8 mouse cellular contexts compared by ENCODE assay signal in genomic region chr13:54575489-54575888, GRCm38 (mm10). TPM values are rescaled to one million over a fixed set of nuclear protein-coding genes. Genes with fewer than 3 reads are reported as not detected.
A peak's percentile ranks its signal among the peaks of the same experiment; 100 is the strongest.
DNase-seq lines count a peak whose midpoint lies in the region; ATAC-seq and TF ChIP-seq lines count a peak whose summit lies in the region.

No protein-coding gene starts in this region.

- intact Hi-C loops in left cerebral cortex, postnatal 10 days (cut with DNase I) = no loop called here

- peak overlapping the region; percentile 73 for H3K4me3 ChIP-seq in cerebellum, adult 2 months (replicated peaks; ENCODE audit: insufficient read depth, low read depth, low read length)
- peak overlapping the region; percentile 82; the same call in 1 of the 2 replicates for H3K4me3 ChIP-seq in spleen, adult 2 months (ENCODE audit: extremely low read depth, insufficient read depth, insufficient read length)
- H3K4me3 ChIP-seq in intestine, embryonic 16.5 days (ENCODE audit: low read length) = peak overlapping the region; percentile 98
- peak overlapping the region; percentile 92 for H3K4me3 ChIP-seq in neural tube, embryonic 13.5 days

- no peaks in the 10 kb centered on the region for H3K9me3 ChIP-seq in intestine, embryonic 16.5 days (ENCODE audit: control insufficient read depth, low read length)
- no peaks in the 10 kb centered on the region for H3K9me3 ChIP-seq in neural tube, embryonic 13.5 days

- H3K36me3 ChIP-seq in spleen, adult 2 months (ENCODE audit: control insufficient read depth, insufficient read depth, low read length) = peaks cover under 1% of the 10 kb centered on the region; the same call in 1 of the 2 replicates
- H3K36me3 ChIP-seq in intestine, embryonic 16.5 days (ENCODE audit: control insufficient read depth, insufficient read depth, low read length) = peaks cover under 1% of the 10 kb centered on the region; the same call in 1 of the 2 replicates
- peaks cover 38% of the 10 kb centered on the region for H3K36me3 ChIP-seq in neural tube, embryonic 13.5 days

- no peaks in the 10 kb centered on the region for H3K27me3 ChIP-seq in cerebellum, adult 2 months (ENCODE audit: control insufficient read depth, insufficient read depth, low read length)
- no peaks in the 10 kb centered on the region for H3K27me3 ChIP-seq in spleen, adult 2 months (ENCODE audit: control insufficient read depth, insufficient read depth, low read length)
- no peaks in the 10 kb centered on the region for H3K27me3 ChIP-seq in intestine, embryonic 16.5 days (replicated peaks; ENCODE audit: control insufficient read depth, insufficient read depth, low read length)
- peaks cover 3% of the 10 kb centered on the region; the same call in 1 of the 2 replicates for H3K27me3 ChIP-seq in neural tube, embryonic 13.5 days

- TF ChIP-seq CTCF in cerebellum, adult 2 months (IDR thresholded peaks at IDR 0.05; ENCODE audit: borderline replicate concordance, insufficient read depth, low read depth, low read length) = no peak
- no peak for TF ChIP-seq CTCF in spleen, adult 2 months (IDR thresholded peaks at IDR 0.05; ENCODE audit: extremely low read depth, insufficient read depth, insufficient read length, insufficient replicate concordance)

- H3K4me1 ChIP-seq in cerebellum, adult 2 months (ENCODE audit: control insufficient read depth, insufficient read depth, low read length) = peaks cover 3% of the 10 kb centered on the region
- H3K4me1 ChIP-seq in spleen, adult 2 months (ENCODE audit: control insufficient read depth, insufficient read depth, insufficient read length) = peaks cover 19% of the 10 kb centered on the region
- H3K4me1 ChIP-seq in intestine, embryonic 16.5 days (ENCODE audit: control insufficient read depth, insufficient read depth, low read length) = peaks cover 12% of the 10 kb centered on the region
- peaks cover 38% of the 10 kb centered on the region for H3K4me1 ChIP-seq in neural tube, embryonic 13.5 days (replicated peaks)

- H3K27ac ChIP-seq in cerebellum, adult 2 months (ENCODE audit: insufficient read depth, low read length) = no peak overlapping the region
- no peak overlapping the region for H3K27ac ChIP-seq in spleen, adult 2 months (ENCODE audit: insufficient read depth, low read length)
- peak overlapping the region; percentile 90 for H3K27ac ChIP-seq in intestine, embryonic 16.5 days (ENCODE audit: low read length)
- peak overlapping the region; percentile 84; the same call in 1 of the 2 replicates for H3K27ac ChIP-seq in neural tube, embryonic 13.5 days (replicated peaks)

- peak; percentile 32 for ATAC-seq in intestine, embryonic 16.5 days
- ATAC-seq in neural tube, embryonic 13.5 days (ENCODE audit: low read depth) = no peak

- DNase-seq in cerebellum, adult 2 months = no peak
- DNase-seq in cerebellum, postnatal 14 days = no peak
- DNase-seq in spleen, adult 2 months (ENCODE audit: low read depth in 1 of 2, low spot score in 2 of 2) = no peak
- DNase-seq in spleen, adult 12 weeks (ENCODE audit: low spot score) = no peak
- DNase-seq in left cerebral cortex, postnatal 10 days (ENCODE audit: extremely low spot score in 1 of 2, low spot score in 2 of 2) = no peak
- no peak for DNase-seq in embryo, embryonic 10.5 days (ENCODE audit: low spot score)

- peak overlapping the region; percentile 97 for H3K9ac ChIP-seq in intestine, embryonic 16.5 days (ENCODE audit: low read depth, low read length)
- peak overlapping the region; percentile 98 for H3K9ac ChIP-seq in neural tube, embryonic 13.5 days

- WGBS in cerebellum, adult 2 months = 2% methylated on average over 19 of the region's 19 CpGs
- 14% methylated on average over 19 of the region's 19 CpGs for WGBS in spleen, adult 2 months
- WGBS in intestine, embryonic 16.5 days = 2% methylated on average over 19 of the region's 19 CpGs
- 2% methylated on average over 19 of the region's 19 CpGs for WGBS in neural tube, embryonic 13.5 days

- no peak for TF ChIP-seq POLR2A in cerebellum, adult 2 months (IDR thresholded peaks at IDR 0.05; ENCODE audit: borderline replicate concordance, insufficient read depth, low read length)
- no peak for TF ChIP-seq POLR2A in spleen, adult 2 months (IDR thresholded peaks at IDR 0.05; ENCODE audit: low read depth, low read length)

- peak overlapping the region; percentile 90 for H3K4me2 ChIP-seq in intestine, embryonic 16.5 days (ENCODE audit: low read depth, low read length)
- peak overlapping the region; percentile 90 for H3K4me2 ChIP-seq in neural tube, embryonic 13.5 days

RNA-seq across cellular contexts. Expression of gene Arl10, which starts 0.7 kb away (rescaled TPM):
- polyA plus RNA-seq in cerebellum, adult 2 months (2012; rRNA removed) = 29.4 and 32.0 TPM in 2 replicates
- 16.4 and 25.5 TPM in 2 replicates for polyA plus RNA-seq in spleen, adult 2 months (2012; rRNA removed)
- polyA plus RNA-seq in intestine, embryonic 16.5 days (2015; fragmentation: Nextera tagmentation; extraction: Ambion mirVana) = 18.8 and 21.5 TPM in 2 replicates
- polyA plus RNA-seq in neural tube, embryonic 13.5 days (2015; fragmentation: Nextera tagmentation; extraction: Ambion mirVana) = 65.8 and 67.0 TPM in 2 replicates
- total RNA-seq in left cerebral cortex, postnatal 10 days (2021) = 10 to 100 TPM; 37.0 to 39.9 TPM

RNA-seq across cellular contexts. Expression of gene 4833439L19Rik, which starts 10.3 kb away (rescaled TPM):
- 199 and 212 TPM in 2 replicates for polyA plus RNA-seq in cerebellum, adult 2 months (2012; rRNA removed)
- polyA plus RNA-seq in spleen, adult 2 months (2012; rRNA removed) = 39.8 and 42.9 TPM in 2 replicates
- 126 and 127 TPM in 2 replicates for polyA plus RNA-seq in intestine, embryonic 16.5 days (2015; fragmentation: Nextera tagmentation; extraction: Ambion mirVana)
- polyA plus RNA-seq in neural tube, embryonic 13.5 days (2015; fragmentation: Nextera tagmentation; extraction: Ambion mirVana) = 246 and 252 TPM in 2 replicates
- 100 to 1,000 TPM; 137 to 152 TPM for total RNA-seq in left cerebral cortex, postnatal 10 days (2021)

RNA-seq across cellular contexts. Expression of gene Nop16, which starts 14.4 kb away (rescaled TPM):
- polyA plus RNA-seq in cerebellum, adult 2 months (2012; rRNA removed) = 24.4 and 26.4 TPM in 2 replicates
- 6.7 and 7.0 TPM in 2 replicates for polyA plus RNA-seq in spleen, adult 2 months (2012; rRNA removed)
- 75.3 and 91.4 TPM in 2 replicates for polyA plus RNA-seq in intestine, embryonic 16.5 days (2015; fragmentation: Nextera tagmentation; extraction: Ambion mirVana)
- 56.0 and 67.5 TPM in 2 replicates for polyA plus RNA-seq in neural tube, embryonic 13.5 days (2015; fragmentation: Nextera tagmentation; extraction: Ambion mirVana)
- 10 to 100 TPM; 32.1 to 34.8 TPM for total RNA-seq in left cerebral cortex, postnatal 10 days (2021)

RNA-seq across cellular contexts. Expression of gene Higd2a, which starts 14.5 kb away (rescaled TPM):
- polyA plus RNA-seq in cerebellum, adult 2 months (2012; rRNA removed) = 290 and 306 TPM in 2 replicates
- polyA plus RNA-seq in spleen, adult 2 months (2012; rRNA removed) = 68.3 and 86.0 TPM in 2 replicates
- polyA plus RNA-seq in intestine, embryonic 16.5 days (2015; fragmentation: Nextera tagmentation; extraction: Ambion mirVana) = 260 TPM in 2 replicates
- polyA plus RNA-seq in neural tube, embryonic 13.5 days (2015; fragmentation: Nextera tagmentation; extraction: Ambion mirVana) = 216 and 245 TPM in 2 replicates
- 100 to 1,000 TPM; 156 to 168 TPM for total RNA-seq in left cerebral cortex, postnatal 10 days (2021)

RNA-seq across cellular contexts. Expression of gene Cltb, which starts 35.7 kb away (rescaled TPM):
- polyA plus RNA-seq in cerebellum, adult 2 months (2012; rRNA removed) = 391 and 435 TPM in 2 replicates
- 16.9 and 19.8 TPM in 2 replicates for polyA plus RNA-seq in spleen, adult 2 months (2012; rRNA removed)
- 80.1 and 87.4 TPM in 2 replicates for polyA plus RNA-seq in intestine, embryonic 16.5 days (2015; fragmentation: Nextera tagmentation; extraction: Ambion mirVana)
- 137 and 142 TPM in 2 replicates for polyA plus RNA-seq in neural tube, embryonic 13.5 days (2015; fragmentation: Nextera tagmentation; extraction: Ambion mirVana)
- 100 to 1,000 TPM; 325 to 333 TPM for total RNA-seq in left cerebral cortex, postnatal 10 days (2021)

Comparison
In these comparisons a context has a peak if more than half of its experiments do, and no peak if none do; other contexts are left out.
1. H3K27ac ChIP-seq: peak in intestine, embryonic 16.5 days (single experiment) and neural tube, embryonic 13.5 days (single experiment); none in cerebellum, adult 2 months (single experiment) and spleen, adult 2 months (single experiment).
2. Peak in every context shown above with its lines, with median percentiles within 50 percentile points of each other: H3K4me3 ChIP-seq.